Mouse (Mus musculus): ENCODE data around the gene Ptprn.

GRCm38 (mm10) chr1:75227653-75228052 lies 36.6 kb downstream of the Ptprn start:
- no peak for TF ChIP-seq CTCF (IDR thresholded peaks at IDR 0.05; ENCODE audit: extremely low read depth, insufficient read length, insufficient replicate concordance, low read depth, low read length)
- no peak for TF ChIP-seq POLR2A (IDR thresholded peaks at IDR 0.05; ENCODE audit: low read depth, low read length)
